Mouse (Mus musculus) brown adipose tissue, adult 24 weeks (tissue): ENCODE measurements around the gene Ulk4. TPM values are rescaled to one million over a fixed set of nuclear protein-coding genes. Genes with fewer than 3 reads are reported as not detected.
A peak's percentile ranks its signal among the peaks of the same experiment; 100 is the strongest.

ENCODE experiments used
- H3K27ac ChIP-seq: fragments of 200-500 bp; replicated peaks from 2 replicates; pipeline ENCODE4 v1.5.1; 2012; ENCODE audit warnings: low read depth, mild to moderate bottlenecking, low read length
- H3K4me1 ChIP-seq: fragments of 200-500 bp; 2 replicates; pipeline ENCODE4 v1.6.1; 2012; ENCODE audit warnings: low read length, mixed read lengths; ENCODE audit not compliant: control insufficient read depth, insufficient read depth, insufficient read length
- H3K4me3 ChIP-seq: fragments of 200-500 bp; 2 replicates; pipeline ENCODE4 v1.5.1; 2012; ENCODE audit warnings: low read depth, mild to moderate bottlenecking, low read length, moderate library complexity; ENCODE audit not compliant: insufficient read depth
- polyA plus RNA-seq: library from polyadenylated mRNA; stranded (reverse); fragments of >200 nt; gene quantifications from 2 replicates; pipeline ENCODE4 v1.2.4, GENCODE M21; 2012; ENCODE audit not compliant: missing spikeins, insufficient read depth, insufficient read length

The Ulk4 gene
- polyA plus RNA-seq, 1 experiment, result not detected

- Histone ChIP-seq H3K4me1 (peaks cover 20% of the 10 kb centered on the region), H3K27ac (no peak overlapping the region), H3K4me3 (no peak overlapping the region)
Observed at GRCm38 (mm10) chr9:120950761-120951160, 326.2 kb downstream of the Ulk4 start.

DNA sequence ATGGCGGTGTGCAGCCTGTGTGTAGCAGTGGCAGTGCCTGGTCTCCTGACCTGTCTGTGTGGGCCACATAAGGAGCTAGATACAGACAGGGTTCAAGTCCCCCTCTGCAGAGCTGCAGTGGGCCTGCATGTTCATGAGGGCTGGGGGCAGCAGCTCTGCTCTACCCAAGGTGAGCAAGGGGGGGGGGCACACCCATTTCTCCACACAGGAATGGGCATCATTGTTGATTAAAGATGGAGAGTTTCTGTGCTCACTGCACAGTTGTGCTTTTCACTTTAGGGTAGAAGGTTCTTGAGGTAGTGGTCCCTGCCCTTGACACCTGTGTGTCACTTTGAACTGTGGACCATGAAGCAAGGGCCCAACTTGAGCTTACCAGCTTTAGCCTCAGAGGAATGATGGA lies 328.2 kb downstream of the Ulk4 start:
- H3K27ac ChIP-seq, result no peak overlapping the region
- peaks cover 27% of the 10 kb centered on the region for H3K4me1 ChIP-seq
- no peak overlapping the region for H3K4me3 ChIP-seq

GRCm38 (mm10) chr9:120946131-120946530 lies 330.9 kb downstream of the Ulk4 start:
- Histone ChIP-seq H3K4me1 (peaks cover 45% of the 10 kb centered on the region), H3K27ac (no peak overlapping the region)

GRCm38 (mm10) chr9:120944211-120944610 lies 332.8 kb downstream of the Ulk4 start:
- H3K4me1 ChIP-seq, result peaks cover 54% of the 10 kb centered on the region
- H3K27ac ChIP-seq, result no peak overlapping the region
- H3K4me3 ChIP-seq, result no peak overlapping the region

More at GRCm38 (mm10) chr9:120946131-120946530, 330.9 kb downstream of the Ulk4 start:
- H3K4me3 ChIP-seq, result no peak overlapping the region

GRCm38 (mm10) chr9:120943757-120944156 lies 333.2 kb downstream of the Ulk4 start:
- Histone ChIP-seq H3K27ac (no peak overlapping the region), H3K4me1 (peaks cover 52% of the 10 kb centered on the region), H3K4me3 (no peak overlapping the region)

DNA sequence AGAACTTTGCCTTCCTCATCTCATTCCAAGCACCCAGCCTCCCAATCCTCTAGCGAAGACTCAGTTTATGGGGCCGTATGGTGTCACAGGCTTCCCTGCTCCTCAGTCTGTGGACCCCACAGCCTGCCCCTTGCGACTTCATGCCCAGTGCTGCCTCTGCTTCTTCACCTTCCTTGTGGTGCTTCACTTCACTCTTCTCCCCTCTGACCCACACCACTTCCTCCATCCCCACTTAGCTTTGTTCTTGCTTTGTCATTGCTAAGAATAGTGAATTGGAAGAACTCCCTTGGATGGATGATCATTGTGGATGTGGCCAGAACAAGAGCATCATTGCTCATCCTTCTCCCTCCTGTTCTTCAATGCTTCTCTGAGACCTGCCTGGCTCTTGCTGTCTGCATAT lies 336.1 kb downstream of the Ulk4 start:
- H3K27ac ChIP-seq, result no peak overlapping the region
- peaks cover 52% of the 10 kb centered on the region for H3K4me1 ChIP-seq

GRCm38 (mm10) chr9:120936351-120936750 lies 340.6 kb downstream of the Ulk4 start:
- H3K27ac ChIP-seq, result peak overlapping the region; percentile 6; the same call in 1 of the 2 replicates
- H3K4me3 ChIP-seq, result peak overlapping the region; percentile 100
- H3K4me1 ChIP-seq, result peaks cover 30% of the 10 kb centered on the region

More for the DNA sequence above, 336.1 kb downstream of the Ulk4 start:
- H3K4me3 ChIP-seq, result no peak overlapping the region

DNA sequence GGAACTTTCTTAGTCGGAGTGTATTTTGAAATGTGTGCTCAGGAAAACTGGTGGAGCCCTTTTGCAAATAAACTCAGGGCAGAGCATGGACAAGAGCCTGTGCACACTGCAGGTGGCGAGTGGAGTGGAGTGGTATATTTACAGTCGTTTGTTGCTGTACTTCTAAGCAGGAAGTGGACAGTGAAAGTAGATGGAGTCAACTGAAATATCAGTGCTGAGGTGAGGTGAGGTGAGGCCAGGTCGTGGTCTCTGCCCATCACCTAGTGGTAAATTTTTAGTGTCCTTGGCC lies 341.4 kb downstream of the Ulk4 start:
- H3K4me3 ChIP-seq, result peak overlapping the region; percentile 100
- peak overlapping the region; percentile 6; the same call in 1 of the 2 replicates for H3K27ac ChIP-seq
- H3K4me1 ChIP-seq, result peaks cover 28% of the 10 kb centered on the region

- Histone ChIP-seq H3K27ac (peak overlapping the region; percentile 81), H3K4me1 (peaks cover 25% of the 10 kb centered on the region)
Observed at GRCm38 (mm10) chr9:120934821-120935633, 342.0 kb downstream of the Ulk4 start.

GRCm38 (mm10) chr9:120933886-120934758 lies 342.9 kb downstream of the Ulk4 start:
- Histone ChIP-seq H3K27ac (peak overlapping the region; percentile 81), H3K4me3 (peak overlapping the region; percentile 100)

More at GRCm38 (mm10) chr9:120934821-120935633, 342.0 kb downstream of the Ulk4 start:
- peak overlapping the region; percentile 100 for H3K4me3 ChIP-seq

GRCm38 (mm10) chr9:120933587-120933885 lies 343.5 kb downstream of the Ulk4 start:
- H3K4me1 ChIP-seq, result peaks cover 19% of the 10 kb centered on the region

More at GRCm38 (mm10) chr9:120933886-120934758, 342.9 kb downstream of the Ulk4 start:
- H3K4me1 ChIP-seq, result peaks cover 20% of the 10 kb centered on the region

DNA sequence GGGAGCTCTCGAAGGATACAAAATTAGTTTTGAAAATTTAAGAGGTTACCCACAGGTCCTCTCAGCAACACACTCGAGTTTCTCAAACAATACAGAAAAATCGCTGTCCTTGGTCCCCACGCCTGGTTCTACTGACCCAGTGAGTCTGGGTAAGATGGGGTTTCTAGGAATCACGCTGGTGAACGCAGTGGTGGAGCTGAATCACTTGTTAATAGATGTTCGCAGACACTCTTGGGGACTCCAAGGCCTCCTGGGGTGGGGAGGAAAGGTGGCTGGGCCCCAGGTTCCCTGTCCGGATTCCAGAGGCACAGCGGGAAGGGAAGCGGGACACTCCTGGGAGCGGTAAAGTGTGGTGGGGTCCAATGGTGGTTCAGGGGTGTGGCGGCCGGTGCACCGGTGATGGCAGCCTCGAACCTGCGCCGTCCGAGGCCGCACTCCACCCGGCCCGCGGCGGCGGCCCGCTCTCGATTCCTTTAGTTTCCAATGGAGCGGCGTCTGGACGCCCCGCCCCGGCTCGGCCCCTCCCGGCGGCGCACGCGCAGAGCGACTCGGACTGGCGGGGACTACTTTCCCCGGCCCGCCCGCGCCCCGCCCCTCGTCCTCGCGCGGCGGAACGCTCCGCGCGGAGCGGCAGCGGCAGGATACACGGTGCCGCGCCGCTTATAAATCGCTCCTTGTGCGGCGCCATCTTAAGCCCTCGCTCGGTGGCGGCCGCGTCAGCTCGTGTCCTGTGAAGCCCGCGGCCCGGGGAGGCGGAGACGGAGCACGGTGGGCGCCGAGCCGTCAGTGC lies 344.0 kb downstream of the Ulk4 start:
- Histone ChIP-seq H3K4me3 (peak overlapping the region; percentile 97), H3K27ac (peak overlapping the region; percentile 91), H3K4me1 (peaks cover 14% of the 10 kb centered on the region)

More at GRCm38 (mm10) chr9:120933587-120933885, 343.5 kb downstream of the Ulk4 start:
- Histone ChIP-seq H3K27ac (peak overlapping the region; percentile 91), H3K4me3 (peak overlapping the region; percentile 100)

GRCm38 (mm10) chr9:120932371-120932770 lies 344.6 kb downstream of the Ulk4 start:
- H3K27ac ChIP-seq, result no peak overlapping the region
- H3K4me3 ChIP-seq, result no peak overlapping the region
- peaks cover 8% of the 10 kb centered on the region for H3K4me1 ChIP-seq

- 0 out of 2 replicates have a peak, but pooled peaks cover 2% of the 10 kb centered on the region for H3K4me1 ChIP-seq
- H3K4me3 ChIP-seq, result no peak overlapping the region
- H3K27ac ChIP-seq, result 0 out of 2 replicates have a peak overlapping the region, but pooled peaks have one; percentile 52
Observed at GRCm38 (mm10) chr9:120930811-120931210, 346.2 kb downstream of the Ulk4 start.

DNA sequence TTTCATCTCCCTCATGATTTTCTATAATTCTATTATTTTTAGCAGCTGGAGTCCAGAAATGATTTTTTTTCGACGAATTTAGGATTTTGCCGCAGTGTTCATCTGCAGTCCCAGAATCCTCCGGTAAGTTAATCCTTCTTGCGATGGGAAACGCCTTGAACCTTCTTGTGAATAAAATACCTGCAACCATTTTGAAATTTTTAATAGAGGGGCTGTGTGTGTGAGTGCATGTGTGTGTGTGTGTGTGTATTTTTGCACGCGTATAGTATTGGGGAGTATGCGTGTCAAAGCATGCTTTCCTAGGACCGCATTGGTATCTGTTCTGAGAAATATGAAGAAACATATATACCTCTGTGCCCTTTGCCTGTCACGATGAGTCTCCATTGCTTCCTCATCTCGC lies 347.0 kb downstream of the Ulk4 start:
- H3K4me1 ChIP-seq, result 0 out of 2 replicates have a peak, but pooled peaks cover 2% of the 10 kb centered on the region
- no peak overlapping the region for H3K27ac ChIP-seq
- no peak overlapping the region for H3K4me3 ChIP-seq
